Mouse (Mus musculus) heart, postnatal 0 days (tissue): ENCODE results near the gene Gm28635.

Experiments used
- CTCF ChIP-seq: IDR thresholded peaks from 2 replicates; pipeline ENCODE4 v1.5.1; 2016; ENCODE audit warnings: antibody characterized with exemption, control low read depth, low read depth
- EP300 ChIP-seq: IDR thresholded peaks from 2 replicates; pipeline ENCODE4 v1.6.1; 2016; ENCODE audit warnings: antibody characterized with exemption, low read depth

DNA sequence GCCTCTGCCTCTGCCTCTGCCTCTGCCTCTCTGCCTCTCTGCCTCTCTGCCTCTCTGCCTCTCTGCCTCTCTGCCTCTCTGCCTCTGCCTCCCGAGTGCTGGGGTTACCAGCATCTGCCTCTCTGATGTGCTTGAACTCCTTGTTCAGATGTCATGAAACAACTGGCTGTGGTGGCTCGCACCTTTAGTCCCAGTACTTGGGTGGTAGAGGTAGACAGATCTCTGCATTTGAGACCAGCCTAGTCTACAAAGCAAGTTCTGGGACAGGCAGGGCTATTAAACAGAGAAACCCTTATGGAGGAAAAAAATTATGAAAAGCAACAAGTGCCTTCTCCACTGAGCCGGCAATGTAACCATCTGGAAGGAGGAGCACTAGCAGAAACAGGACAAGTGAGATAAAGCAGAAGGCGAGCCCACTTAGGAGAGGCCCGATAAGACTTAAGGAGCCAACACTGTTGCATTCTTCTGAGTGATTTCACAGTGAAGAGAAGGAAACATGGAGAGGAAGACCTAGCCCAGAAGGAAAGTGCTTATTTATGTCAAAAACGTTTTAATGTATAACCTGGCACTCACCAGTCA, 4.9 kb upstream of the Gm28635 start:
- TF ChIP-seq CTCF (no peak), EP300 (no peak)
